Mouse (Mus musculus): Measurements from ENCODE around the gene Apol6.

DNA sequence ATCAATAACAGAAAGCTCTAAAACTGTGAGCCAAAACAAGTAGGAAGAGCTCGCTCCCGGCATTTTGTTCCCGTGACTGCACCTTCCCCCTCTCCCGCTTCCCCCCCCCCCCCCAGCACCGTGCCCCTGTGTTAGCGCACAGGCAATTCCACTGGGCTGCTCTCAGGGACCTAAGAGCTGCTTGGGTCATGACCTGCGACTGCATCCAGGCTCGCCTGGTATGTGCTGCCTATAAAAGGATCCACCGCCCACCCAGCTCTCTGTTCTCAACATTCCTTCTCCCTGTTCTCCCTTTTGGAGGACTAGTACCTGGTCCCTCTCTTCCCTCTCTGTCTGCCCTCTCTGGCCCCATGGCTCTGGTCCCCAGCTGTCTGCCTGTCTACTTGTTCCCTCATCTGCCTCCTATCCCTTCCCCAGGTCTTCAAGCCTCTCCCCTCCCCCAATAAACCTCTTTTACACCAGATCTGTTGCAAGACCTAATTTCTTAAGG is 5.3 kb upstream of the Apol6 start:
- TF ChIP-seq POLR2A (IDR thresholded peaks at IDR 0.05; ENCODE audit: control insufficient read depth, extremely low read depth, insufficient read depth, low read length, poor library complexity) (no peak), CTCF (IDR thresholded peaks at IDR 0.05; ENCODE audit: borderline replicate concordance, control insufficient read depth, extremely low read depth, insufficient read depth, low read length, poor library complexity) (no peak)

All from thymus, adult 2 months (tissue).